Mouse (Mus musculus): ENCODE data around the gene Lamp3. TPM values are rescaled to one million over a fixed set of nuclear protein-coding genes. Genes with fewer than 3 reads are reported as not detected.

Lamp3 gene
- polyA plus RNA-seq (2017; shearing (Covaris generic)) = under 1 TPM in 1 of 2 experiments, not detected in 1; 0.05 TPM

DNA sequence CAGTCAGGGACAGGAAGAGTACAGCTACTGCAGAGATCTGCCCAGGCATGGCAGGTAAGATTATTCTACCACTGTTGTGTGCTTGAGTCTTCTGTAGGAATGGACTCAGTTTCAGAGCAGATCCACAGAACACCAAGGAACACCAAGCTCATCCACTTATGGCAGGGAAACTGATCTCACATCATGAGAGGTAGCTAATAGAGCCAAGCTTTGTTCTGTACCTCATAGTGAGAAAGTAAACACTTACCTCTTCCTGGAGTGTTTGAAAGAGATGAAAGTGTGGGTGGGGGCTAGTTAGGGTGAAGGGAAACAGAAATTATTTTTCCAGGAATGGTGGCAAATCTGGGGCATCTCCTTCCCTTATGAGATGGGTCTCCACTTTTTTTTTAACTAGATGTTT lies at the start of gene Lamp3:
Lamp3 (minus strand) TSS at position 160 of the 400 bp plus-strand sequence.

DNA sequence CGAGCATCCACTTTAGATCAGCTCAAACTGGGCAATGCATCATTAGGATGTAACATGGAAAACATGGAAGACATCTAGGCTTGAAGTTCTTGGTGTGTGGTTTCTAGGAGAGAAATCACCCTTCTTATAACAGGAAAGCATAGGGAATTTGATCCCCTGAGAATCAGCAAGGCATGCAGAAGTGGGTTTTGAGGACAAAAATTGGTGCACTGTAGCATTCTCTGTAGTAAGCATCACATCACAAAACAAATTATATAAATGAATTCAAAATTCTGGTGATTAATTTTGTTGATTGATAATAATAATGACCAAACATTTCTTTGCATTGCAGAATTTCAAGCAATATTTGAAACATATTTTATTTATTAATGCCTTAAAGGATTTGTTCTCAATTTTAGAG lies 76.4 kb downstream of the Lamp3 start, which contains the start of gene Olfr171:
Olfr171 (minus strand) TSS at position 101 of the 400 bp plus-strand sequence.

DNA sequence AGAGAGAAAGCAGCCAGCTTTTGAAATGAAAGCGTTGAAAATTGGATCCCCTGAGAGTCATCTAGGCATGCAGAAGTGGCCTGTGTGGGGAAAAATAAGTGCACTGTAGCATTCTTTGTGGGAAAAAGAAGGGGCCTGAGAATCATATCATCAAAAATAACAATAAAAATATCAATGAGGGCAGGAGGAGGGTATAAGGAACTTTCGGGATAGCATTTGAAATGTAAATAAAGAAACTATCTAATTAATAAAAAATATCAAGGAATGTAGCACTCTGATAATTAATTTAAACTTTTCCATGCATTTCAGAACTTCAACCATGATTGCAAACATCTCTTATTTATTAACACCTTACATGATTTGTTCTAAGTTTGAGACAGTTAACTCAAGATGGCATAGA lies 94.4 kb downstream of the Lamp3 start, which contains the start of gene Olfr170:
Olfr170 (minus strand) TSS at position 101 of the 400 bp plus-strand sequence.

Other genes starting within 250 kb of the Lamp3 start
- not detected for gene Olfr166, start 222.7 kb downstream of the Lamp3 start, polyA plus RNA-seq (2017; shearing (Covaris generic))
- gene Olfr167, start 184.1 kb downstream of the Lamp3 start, polyA plus RNA-seq (2017; shearing (Covaris generic)) = under 1 TPM in 1 of 2 experiments, not detected in 1; 0.29 TPM
- gene Olfr168, start 170.8 kb downstream of the Lamp3 start, polyA plus RNA-seq (2017; shearing (Covaris generic)) = not detected
- gene Olfr169, start 134.6 kb downstream of the Lamp3 start, polyA plus RNA-seq (2017; shearing (Covaris generic)) = not detected
- under 1 TPM in 1 of 2 experiments, not detected in 1; 0.21 TPM for gene Olfr170, start 94.5 kb downstream of the Lamp3 start, polyA plus RNA-seq (2017; shearing (Covaris generic))
- gene Olfr171, start 76.5 kb downstream of the Lamp3 start, polyA plus RNA-seq (2017; shearing (Covaris generic)) = under 1 TPM in 1 of 2 experiments, not detected in 1; 0.29 TPM
- 1 to 10 TPM; 7.6 to 9.9 TPM for gene B3gnt5, start 53.8 kb upstream of the Lamp3 start, polyA plus RNA-seq (2017; shearing (Covaris generic))